Mouse (Mus musculus): Measurements from ENCODE around the gene Trabd2b.

DNA sequence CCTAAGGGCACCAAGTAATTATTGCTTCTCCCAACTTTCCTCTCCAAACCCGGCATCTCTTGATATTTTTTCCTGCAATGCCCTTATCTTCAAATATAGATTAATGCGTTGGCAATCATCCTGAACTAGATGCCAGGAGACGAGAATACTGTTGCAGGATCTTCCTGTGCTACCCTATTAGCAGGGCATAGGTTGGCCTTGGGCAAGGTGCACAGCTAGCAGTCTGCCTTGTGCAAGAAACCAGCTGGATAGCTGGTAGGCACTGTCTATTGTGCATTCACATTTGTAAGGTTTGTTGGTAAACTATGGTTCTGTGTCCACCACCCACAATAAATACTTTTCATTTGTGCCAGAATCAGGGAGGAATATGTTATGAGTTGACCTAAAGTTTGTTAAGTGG, 992 bp downstream of the Trabd2b start:
- TF ChIP-seq POLR2A (IDR thresholded peaks at IDR 0.05; ENCODE audit: insufficient read depth, low read depth, low read length) (no peak), CTCF (IDR thresholded peaks at IDR 0.05) (no peak)

Measured in heart, adult 2 months (tissue).